Mouse (Mus musculus) kidney, adult 2 months (tissue): ENCODE data around the gene Gm6890. TPM values are rescaled to one million over a fixed set of nuclear protein-coding genes. Genes with fewer than 3 reads are reported as not detected.
"Not testable (repeated sequence)": the region's sequence is repeated elsewhere in the genome, so short reads cannot be mapped to it uniquely, and the experiment has no call there.

ENCODE experiments used
- DNase-seq: peaks from one replicate; pipeline ENCODE4 v3.0.0; 2021
- H3K27ac ChIP-seq: fragments of 200-500 bp; 2 replicates; pipeline ENCODE4 v1.5.1; 2012; ENCODE audit warnings: low read depth, low read length, control low read depth, inconsistent platforms; ENCODE audit not compliant: insufficient read depth
- H3K27me3 ChIP-seq: fragments of 200-500 bp; replicated peaks from 2 replicates; pipeline ENCODE4 v1.6.1; 2012; ENCODE audit warnings: mild to moderate bottlenecking, moderate library complexity, low read length, inconsistent platforms; ENCODE audit not compliant: control insufficient read depth, insufficient read depth
- H3K36me3 ChIP-seq: fragments of 200-500 bp; 2 replicates; pipeline ENCODE4 v1.6.1; 2012; ENCODE audit warnings: mild to moderate bottlenecking, moderate library complexity, low read length, inconsistent platforms; ENCODE audit not compliant: control insufficient read depth, insufficient read depth
- H3K4me1 ChIP-seq: fragments of 200-500 bp; 2 replicates; pipeline ENCODE4 v1.6.1; 2011; ENCODE audit warnings: low read length; ENCODE audit not compliant: control insufficient read depth, insufficient read depth
- H3K4me3 ChIP-seq: fragments of 200-500 bp; 2 replicates; pipeline ENCODE4 v1.5.1; 2011; ENCODE audit warnings: mild to moderate bottlenecking, low read depth, low read length, control low read depth; ENCODE audit not compliant: insufficient read depth
- WGBS: fragments of 180-500 bp; shearing (Covaris S2); methylation state at CpG from one replicate; pipeline ENCODE4 v1.1.7; 2018; 5-methylcytosine and 5-hydroxymethylcytosine counted together
- polyA plus RNA-seq: library from polyadenylated mRNA; depleted of rRNA; stranded (reverse); fragments of >200 nt; gene quantifications from 2 replicates; pipeline ENCODE4 v1.2.3, GENCODE M21; 2012; rRNA removed

The Gm6890 gene
- not detected in 2 replicates for polyA plus RNA-seq

- 55% methylated on average over 8 of the region's 9 CpGs for WGBS
- H3K4me3 ChIP-seq, H3K4me1 ChIP-seq, H3K27me3 ChIP-seq, DNase-seq, H3K27ac ChIP-seq, H3K36me3 ChIP-seq: not testable (repeated sequence)
Observed at GRCm38 (mm10) chrX:74740627-74741026, at the start of gene Gm6890. Gene Gm6890 (plus strand): TSS chrX:74740927.

- H3K4me1 ChIP-seq, H3K4me3 ChIP-seq, H3K36me3 ChIP-seq, H3K27ac ChIP-seq, H3K27me3 ChIP-seq, DNase-seq: not testable (repeated sequence)
- WGBS, result 89% methylated on average over 8 of the region's 10 CpGs
Observed at GRCm38 (mm10) chrX:74726195-74726594, 14.5 kb upstream of the Gm6890 start.

- DNase-seq, result peak; percentile 2
- not testable (repeated sequence) for H3K4me1 ChIP-seq, H3K36me3 ChIP-seq, H3K27ac ChIP-seq, H3K4me3 ChIP-seq, H3K27me3 ChIP-seq
- no CpG with 5 or more reads among the region's 1 CpGs for WGBS
Observed at GRCm38 (mm10) chrX:74770715-74771114, 30.0 kb downstream of the Gm6890 start.

Other genes starting within 250 kb of the Gm6890 start
- gene Olfr1326-ps1, start 166.0 kb upstream of the Gm6890 start, polyA plus RNA-seq, result not detected in 2 replicates
- not detected in 2 replicates for gene Olfr1325, start 148.2 kb upstream of the Gm6890 start, polyA plus RNA-seq
- gene Gm5640, start 95.3 kb upstream of the Gm6890 start, polyA plus RNA-seq, result 0.03 and 0.04 TPM in 2 replicates
- gene Gm5936, start 96.3 kb downstream of the Gm6890 start, polyA plus RNA-seq, result 0.03 TPM in 1 of 2 replicates, not detected in the other